Mouse (Mus musculus): ENCODE measurements around the gene Atg14. TPM values are rescaled to one million over a fixed set of nuclear protein-coding genes. Genes with fewer than 3 reads are reported as not detected.
A peak's percentile ranks its signal among the peaks of the same experiment; 100 is the strongest.
"Not testable (repeated sequence)": the region's sequence is repeated elsewhere in the genome, so short reads cannot be mapped to it uniquely, and the experiment has no call there.

The Atg14 gene
- total RNA-seq, 2 experiments from 2014 or later, result 19.7 to 20.9 TPM

DNA sequence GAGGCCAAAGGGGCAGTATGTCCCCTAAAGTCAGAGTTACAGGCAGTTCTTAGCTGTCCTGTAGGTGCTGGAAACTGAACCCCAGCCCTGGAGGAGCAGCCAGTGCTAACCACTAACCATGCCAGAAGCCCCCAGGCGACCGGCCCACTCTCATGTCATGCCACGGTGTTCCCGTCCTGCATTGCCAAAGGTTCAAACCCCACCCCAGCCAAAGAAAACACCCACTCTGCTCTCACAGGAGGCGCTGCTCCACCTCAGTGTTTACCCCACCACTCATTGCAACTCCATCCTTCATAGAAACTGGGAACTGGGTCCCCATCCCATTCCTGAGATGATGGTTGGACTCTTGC lies 36.3 kb downstream of the Atg14 start:
- peak overlapping the region; percentile 75 for H3K27ac ChIP-seq
- no peak for DNase-seq (ENCODE audit: low spot score in 2 of 2)
- no peak overlapping the region for H3K4me3 ChIP-seq
- TF ChIP-seq CTCF (conservative IDR thresholded peaks at IDR 0.05), result no peak

GRCm38 (mm10) chr14:47533365-47534175 lies 36.9 kb downstream of the Atg14 start:
- DNase-seq (ENCODE audit: low spot score in 2 of 2), result peak; percentile 64 to 69
- Histone ChIP-seq H3K27ac (peak overlapping the region; percentile 77), H3K4me3 (peak overlapping the region; percentile 12; the same call in 1 of the 2 replicates)
- TF ChIP-seq CTCF (conservative IDR thresholded peaks at IDR 0.05), result peak; percentile 71

DNA sequence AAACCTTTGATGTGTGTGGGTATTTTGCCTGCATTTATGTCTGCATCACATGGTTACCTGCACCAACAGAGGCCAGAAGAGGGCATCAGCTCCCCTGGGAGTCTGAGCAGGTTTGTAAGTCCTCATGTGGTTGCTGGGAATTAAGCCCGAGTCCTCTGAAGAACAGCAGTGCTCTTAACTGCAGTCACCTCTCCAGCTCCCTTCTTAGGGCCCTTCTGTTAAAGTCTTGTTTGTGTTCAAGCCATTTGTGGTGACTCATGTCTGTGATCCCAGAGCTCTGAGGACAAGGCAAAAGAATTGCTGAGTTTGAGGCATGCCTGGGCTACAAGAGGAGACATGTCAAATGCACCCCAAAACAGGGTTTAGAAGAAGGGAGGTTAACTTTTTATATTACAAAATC lies 38.0 kb downstream of the Atg14 start:
- DNase-seq (ENCODE audit: low spot score in 2 of 2), result no peak
- TF ChIP-seq CTCF (conservative IDR thresholded peaks at IDR 0.05), result peak; percentile 21; the same call in 1 of the 2 replicates
- Histone ChIP-seq H3K27ac (0 out of 2 replicates have a peak overlapping the region, but pooled peaks have one; percentile 77), H3K4me3 (no peak overlapping the region)

DNA sequence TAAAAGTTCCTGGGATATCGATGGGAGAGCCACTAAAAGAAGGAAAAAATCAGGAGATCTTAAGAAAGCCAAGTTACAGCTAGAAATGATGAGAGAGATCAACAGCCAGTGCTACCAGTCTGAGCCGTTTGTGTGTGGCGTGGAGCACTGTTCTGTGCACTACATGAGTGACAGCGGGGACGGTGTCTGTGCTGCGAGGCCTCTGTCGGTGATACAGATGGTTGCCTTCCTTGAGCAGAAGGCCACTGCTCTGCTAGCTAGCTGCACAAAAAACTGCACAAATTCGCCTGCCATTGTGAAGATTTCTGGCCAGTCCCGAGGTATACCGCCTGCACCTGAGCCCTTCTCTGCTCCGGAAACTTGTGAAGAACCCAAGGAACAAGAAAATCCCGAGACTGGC lies 40.9 kb downstream of the Atg14 start:
- peak overlapping the region; percentile 92 for H3K27ac ChIP-seq
- not testable (repeated sequence) for H3K4me3 ChIP-seq
- DNase-seq (ENCODE audit: low spot score in 2 of 2), result peak; percentile 44 to 55

GRCm38 (mm10) chr14:47529019-47529418 lies 41.4 kb downstream of the Atg14 start:
- no peak overlapping the region for H3K4me3 ChIP-seq
- DNase-seq (ENCODE audit: low spot score in 2 of 2), result peak; percentile 66 to 74
- peak; percentile 82 for TF ChIP-seq CTCF (conservative IDR thresholded peaks at IDR 0.05)
- peak overlapping the region; percentile 92 for H3K27ac ChIP-seq

DNA sequence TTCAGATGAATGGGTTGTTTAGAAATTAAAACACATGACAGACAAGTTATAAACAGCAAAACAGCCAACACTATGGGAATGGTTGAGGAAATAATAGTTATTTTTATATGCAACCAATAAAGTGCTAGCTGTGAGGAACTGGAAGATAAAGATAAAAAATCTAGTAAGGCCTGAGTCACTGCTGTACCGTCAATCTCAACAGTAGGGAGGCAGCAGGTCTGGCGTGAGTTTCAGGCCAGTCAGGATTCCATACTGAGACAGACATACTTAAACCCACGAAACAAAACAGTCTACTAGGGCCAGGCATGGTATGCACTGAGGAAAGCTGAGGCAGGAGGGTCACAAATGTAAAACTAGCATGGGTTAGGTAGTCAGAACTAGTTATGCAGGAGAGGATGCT lies 42.2 kb downstream of the Atg14 start:
- Histone ChIP-seq H3K4me3 (no peak overlapping the region), H3K27ac (peak overlapping the region; percentile 92)
- DNase-seq (ENCODE audit: low spot score in 2 of 2), result no peak
- TF ChIP-seq CTCF (conservative IDR thresholded peaks at IDR 0.05), result no peak

DNA sequence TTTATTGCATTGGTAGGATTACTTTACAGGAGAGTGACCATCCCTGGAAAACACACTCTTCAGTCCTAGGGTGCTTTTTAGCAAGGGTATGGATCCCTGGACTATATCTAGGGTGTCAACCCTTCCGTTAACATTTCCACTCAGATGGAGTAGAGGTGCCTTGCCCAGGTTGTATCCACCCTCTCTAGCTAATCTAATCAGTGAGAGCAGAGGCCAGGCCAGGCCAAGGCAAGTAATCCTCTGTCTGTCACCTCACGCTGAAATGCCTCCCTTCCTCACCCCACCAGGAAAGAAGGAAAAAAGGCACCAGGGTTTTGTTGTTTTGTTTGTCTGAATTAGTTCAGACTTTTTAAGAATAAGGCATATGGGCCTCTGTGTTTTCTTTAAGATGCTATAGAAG lies 42.6 kb downstream of the Atg14 start:
- DNase-seq (ENCODE audit: low spot score in 2 of 2), result no peak
- TF ChIP-seq CTCF (conservative IDR thresholded peaks at IDR 0.05), result no peak
- no peak overlapping the region for H3K4me3 ChIP-seq
- H3K27ac ChIP-seq, result peak overlapping the region; percentile 92

GRCm38 (mm10) chr14:47525861-47526260 lies 44.6 kb downstream of the Atg14 start:
- no peak for TF ChIP-seq CTCF (conservative IDR thresholded peaks at IDR 0.05)
- DNase-seq (ENCODE audit: low spot score in 2 of 2), result peak in 1 of 2 experiments; percentile 64

GRCm38 (mm10) chr14:47525374-47525773 lies 45.1 kb downstream of the Atg14 start:
- H3K4me3 ChIP-seq, result no peak overlapping the region
- peak overlapping the region; percentile 92 for H3K27ac ChIP-seq
- no peak for DNase-seq (ENCODE audit: low spot score in 2 of 2)

More at GRCm38 (mm10) chr14:47525861-47526260, 44.6 kb downstream of the Atg14 start:
- H3K27ac ChIP-seq, result peak overlapping the region; percentile 92
- no peak overlapping the region for H3K4me3 ChIP-seq

GRCm38 (mm10) chr14:47522301-47522700 lies 48.1 kb downstream of the Atg14 start:
- no peak overlapping the region for H3K4me3 ChIP-seq
- TF ChIP-seq CTCF (conservative IDR thresholded peaks at IDR 0.05), result no peak
- peak overlapping the region; percentile 91 for H3K27ac ChIP-seq

More at GRCm38 (mm10) chr14:47525374-47525773, 45.1 kb downstream of the Atg14 start:
- TF ChIP-seq CTCF (conservative IDR thresholded peaks at IDR 0.05), result no peak

GRCm38 (mm10) chr14:47521609-47522008 lies 48.8 kb downstream of the Atg14 start:
- H3K4me3 ChIP-seq, result no peak overlapping the region
- no peak for DNase-seq (ENCODE audit: low spot score in 2 of 2)
- H3K27ac ChIP-seq, result peak overlapping the region; percentile 91
- TF ChIP-seq CTCF (conservative IDR thresholded peaks at IDR 0.05), result no peak

More at GRCm38 (mm10) chr14:47522301-47522700, 48.1 kb downstream of the Atg14 start:
- no peak for DNase-seq (ENCODE audit: low spot score in 2 of 2)

- H3K4me3 ChIP-seq, result no peak overlapping the region
- peak overlapping the region; percentile 91 for H3K27ac ChIP-seq
- no peak for TF ChIP-seq CTCF (conservative IDR thresholded peaks at IDR 0.05)
- peak; percentile 45 to 61 for DNase-seq (ENCODE audit: low spot score in 2 of 2)
Observed at GRCm38 (mm10) chr14:47520751-47521449, 49.5 kb downstream of the Atg14 start.

DNA sequence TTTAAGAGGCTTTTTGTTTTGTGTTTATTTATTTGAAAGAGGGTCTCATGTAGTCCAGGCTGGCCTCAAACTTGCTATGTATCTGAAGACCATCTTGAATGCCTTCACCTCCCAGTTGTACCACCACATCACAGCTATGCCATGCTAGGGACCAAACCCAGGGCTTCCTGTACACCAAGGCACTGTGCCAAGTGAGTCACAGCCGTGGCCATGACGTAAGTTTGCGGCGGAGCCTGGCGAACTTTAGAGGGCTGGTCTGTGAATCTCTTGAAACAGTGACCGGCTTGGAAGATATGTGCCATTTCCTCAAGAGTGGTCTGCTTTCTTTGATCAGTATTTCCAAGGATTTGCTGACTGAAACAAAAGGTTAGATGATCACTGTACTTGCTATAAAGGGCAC lies 51.8 kb downstream of the Atg14 start:
- DNase-seq (ENCODE audit: low spot score in 2 of 2), result no peak
- Histone ChIP-seq H3K4me3 (no peak overlapping the region), H3K27ac (peak overlapping the region; percentile 49)
- no peak for TF ChIP-seq CTCF (conservative IDR thresholded peaks at IDR 0.05)
